Mouse (Mus musculus) forebrain, embryonic 11.5 days (tissue): ENCODE data around the gene Krtap28-13. TPM values are rescaled to one million over a fixed set of nuclear protein-coding genes. Genes with fewer than 3 reads are reported as not detected.

Experiments used
- ATAC-seq: fragments of 200-750 bp; cut with Nextera tagmentation; replicated peaks from 2 replicates; pipeline ENCODE4 v1.8.0; 2017; ENCODE audit warnings: moderate TSS enrichment; ENCODE audit not compliant: low FRiP score
- DNase-seq: peaks from one replicate; pipeline ENCODE4 v3.0.0-alpha.2; 2017; ENCODE audit warnings: low spot score
- H3K27ac ChIP-seq: fragments of 300-500 bp; sonication (generic); 2 replicates; pipeline ENCODE4 v1.5.1; 2014; ENCODE audit warnings: low read depth, low read length
- H3K27me3 ChIP-seq: fragments of 300-500 bp; sonication (generic); 2 replicates; pipeline ENCODE4 v1.6.1; 2014; ENCODE audit warnings: mild to moderate bottlenecking, low read length, mixed read lengths; ENCODE audit not compliant: control insufficient read depth, insufficient read depth
- H3K36me3 ChIP-seq: fragments of 300-500 bp; sonication (generic); 2 replicates; pipeline ENCODE4 v1.6.1; 2014; ENCODE audit warnings: mild to moderate bottlenecking, low read length, moderate library complexity, mixed read lengths; ENCODE audit not compliant: control insufficient read depth, insufficient read depth
- H3K4me1 ChIP-seq: fragments of 300-500 bp; sonication (generic); replicated peaks from 2 replicates; pipeline ENCODE4 v1.6.1; 2014; ENCODE audit warnings: low read length, mixed read lengths; ENCODE audit not compliant: control insufficient read depth, insufficient read depth
- H3K4me2 ChIP-seq: fragments of 300-500 bp; sonication (generic); 2 replicates; pipeline ENCODE4 v1.6.1; 2014; ENCODE audit warnings: low read depth, mild to moderate bottlenecking, low read length, moderate library complexity, mixed read lengths; ENCODE audit not compliant: severe bottlenecking
- H3K4me3 ChIP-seq: fragments of 300-500 bp; sonication (generic); 2 replicates; pipeline ENCODE4 v1.5.1; 2014; ENCODE audit warnings: low read depth, low read length
- H3K9ac ChIP-seq: fragments of 300-500 bp; sonication (generic); 2 replicates; pipeline ENCODE4 v1.6.1; 2014; ENCODE audit warnings: low read length
- H3K9me3 ChIP-seq: fragments of 300-500 bp; sonication (generic); 2 replicates; pipeline ENCODE4 v1.6.1; 2016; ENCODE audit warnings: low read length, mixed read lengths; ENCODE audit not compliant: control insufficient read depth
- WGBS: fragments of 180-500 bp; shearing (Covaris S2); extraction: QIAGEN DNeasy Blood & Tissue Kit; methylation state at CpG from one replicate; pipeline ENCODE4 v1.1.7; 2014; 5-methylcytosine and 5-hydroxymethylcytosine counted together
- polyA plus RNA-seq: library from polyadenylated mRNA; unstranded; fragments of >200 nt; fragmentation: Nextera tagmentation; extraction: Ambion mirVana; gene quantifications from 2 replicates; pipeline ENCODE4 v1.2.1, GENCODE M21; 2014

Krtap28-13 gene
- polyA plus RNA-seq, 1 experiment from 2014 or later: not detected

- peak within 1 kb of the TSS; percentile 42 for H3K4me3 ChIP-seq
- H3K27me3 ChIP-seq: no peaks in the 10 kb centered on the region; the same call in 1 of the 2 replicates
- H3K9ac ChIP-seq: peak within 1 kb of the TSS; percentile 54
- no peaks in the 10 kb centered on the region for H3K36me3 ChIP-seq
- no peak within 1 kb of the TSS for H3K27ac ChIP-seq
- H3K4me1 ChIP-seq: peaks cover 2% of the 10 kb centered on the region; the same call in 1 of the 2 replicates
- no peaks in the 10 kb centered on the region for H3K9me3 ChIP-seq
- peak; percentile 89 for ATAC-seq
- peak; percentile 70 for DNase-seq
- H3K4me2 ChIP-seq: peak within 1 kb of the TSS; percentile 68
- WGBS: under 1% methylated on average over 25 of the region's 25 CpGs
Observed at GRCm38 (mm10) chr1:83038109-83038672, 22.5 kb upstream of the Krtap28-13 start, which contains the start of gene Slc19a3. Gene Slc19a3, minus strand, starts transcription at chr1:83038448.

- no peak overlapping the region for H3K27ac ChIP-seq
- no peak overlapping the region for H3K9ac ChIP-seq
- H3K4me1 ChIP-seq: peaks cover 2% of the 10 kb centered on the region; the same call in 1 of the 2 replicates
- no peak overlapping the region for H3K4me2 ChIP-seq
- H3K4me3 ChIP-seq: no peak overlapping the region
- ATAC-seq (0 out of 2 replicates have a peak, but pooled peaks have one; percentile 19), DNase-seq (no peak)
- no peaks in the 10 kb centered on the region for H3K9me3 ChIP-seq
- 78% methylated on average over 4 of the region's 4 CpGs for WGBS
- H3K27me3 ChIP-seq: no peaks in the 10 kb centered on the region; the same call in 1 of the 2 replicates
- no peaks in the 10 kb centered on the region for H3K36me3 ChIP-seq
Observed at GRCm38 (mm10) chr1:83039080-83039479, 21.6 kb upstream of the Krtap28-13 start.

GRCm38 (mm10) chr1:83042380-83042779 is 18.4 kb upstream of the Krtap28-13 start, which contains the start of gene Krtap28-10:
Gene Krtap28-10, minus strand, starts transcription at chr1:83042480.
- DNase-seq (no peak), ATAC-seq (no peak)
- H3K9ac ChIP-seq: no peak within 1 kb of the TSS

GRCm38 (mm10) chr1:83044882-83045427 is 15.8 kb upstream of the Krtap28-13 start, which contains the start of gene Gm47969:
Gene Gm47969, plus strand, starts transcription at chr1:83044932.
- H3K9ac ChIP-seq: no peak within 1 kb of the TSS
- WGBS: 91% methylated on average over 5 of the region's 5 CpGs
- DNase-seq (no peak), ATAC-seq (no peak)
- H3K27ac ChIP-seq: no peak within 1 kb of the TSS
- H3K9me3 ChIP-seq: no peaks in the 10 kb centered on the region
- H3K27me3 ChIP-seq: no peaks in the 10 kb centered on the region
- no peaks in the 10 kb centered on the region for H3K4me1 ChIP-seq
- H3K4me2 ChIP-seq: no peak within 1 kb of the TSS
- no peaks in the 10 kb centered on the region for H3K36me3 ChIP-seq
- H3K4me3 ChIP-seq: no peak within 1 kb of the TSS

More at GRCm38 (mm10) chr1:83042380-83042779, 18.4 kb upstream of the Krtap28-13 start, which contains the start of gene Krtap28-10:
- H3K36me3 ChIP-seq: no peaks in the 10 kb centered on the region
- H3K4me2 ChIP-seq: no peak within 1 kb of the TSS
- peaks cover 2% of the 10 kb centered on the region; the same call in 1 of the 2 replicates for H3K4me1 ChIP-seq
- no peak within 1 kb of the TSS for H3K27ac ChIP-seq
- no peak within 1 kb of the TSS for H3K4me3 ChIP-seq
- no peaks in the 10 kb centered on the region for H3K9me3 ChIP-seq
- H3K27me3 ChIP-seq: no peaks in the 10 kb centered on the region; the same call in 1 of the 2 replicates
- 90% methylated on average over 2 of the region's 2 CpGs for WGBS

- no peak for ATAC-seq
- no peak overlapping the region for H3K27ac ChIP-seq
- no peaks in the 10 kb centered on the region for H3K9me3 ChIP-seq
- H3K4me1 ChIP-seq: no peaks in the 10 kb centered on the region
- H3K36me3 ChIP-seq: no peaks in the 10 kb centered on the region
- WGBS: 81% methylated on average over 1 of the region's 1 CpGs
- no peak for DNase-seq
- H3K9ac ChIP-seq: no peak overlapping the region
- H3K4me2 ChIP-seq: no peak overlapping the region
- H3K4me3 ChIP-seq: no peak overlapping the region
- H3K27me3 ChIP-seq: no peaks in the 10 kb centered on the region
Observed at GRCm38 (mm10) chr1:83058481-83058880, 2.2 kb upstream of the Krtap28-13 start.

GRCm38 (mm10) chr1:83059278-83059677 is 1.5 kb upstream of the Krtap28-13 start, which contains the start of gene A030005K14Rik:
Gene A030005K14Rik, minus strand, starts transcription at chr1:83059378.
- Histone ChIP-seq H3K27me3 (no peaks in the 10 kb centered on the region), H3K4me3 (no peak within 1 kb of the TSS), H3K4me2 (no peak within 1 kb of the TSS), H3K4me1 (no peaks in the 10 kb centered on the region), H3K27ac (no peak within 1 kb of the TSS), H3K9me3 (no peaks in the 10 kb centered on the region), H3K9ac (no peak within 1 kb of the TSS), H3K36me3 (no peaks in the 10 kb centered on the region)
- DNase-seq (no peak), ATAC-seq (no peak)
- WGBS: 87% methylated on average over 9 of the region's 9 CpGs

GRCm38 (mm10) chr1:83064851-83065250 is 4.1 kb downstream of the Krtap28-13 start:
- Histone ChIP-seq H3K4me3 (no peak overlapping the region), H3K4me1 (no peaks in the 10 kb centered on the region), H3K9ac (no peak overlapping the region), H3K27ac (no peak overlapping the region), H3K4me2 (no peak overlapping the region), H3K27me3 (no peaks in the 10 kb centered on the region), H3K36me3 (no peaks in the 10 kb centered on the region), H3K9me3 (no peaks in the 10 kb centered on the region)
- DNase-seq (no peak), ATAC-seq (0 out of 2 replicates have a peak, but pooled peaks have one; percentile 39)
- WGBS: 20% methylated on average over 3 of the region's 3 CpGs

GRCm38 (mm10) chr1:83066577-83066976 is 5.8 kb downstream of the Krtap28-13 start:
- no peaks in the 10 kb centered on the region for H3K27me3 ChIP-seq

More at GRCm38 (mm10) chr1:83066577-83066976, 5.8 kb downstream of the Krtap28-13 start:
- 80% methylated on average over 4 of the region's 4 CpGs for WGBS
- no peak for ATAC-seq
- H3K4me1 ChIP-seq: no peaks in the 10 kb centered on the region
- no peaks in the 10 kb centered on the region for H3K9me3 ChIP-seq
- no peak overlapping the region for H3K4me3 ChIP-seq
- H3K27ac ChIP-seq: no peak overlapping the region
- H3K4me2 ChIP-seq: no peak overlapping the region
- no peaks in the 10 kb centered on the region for H3K36me3 ChIP-seq
- H3K9ac ChIP-seq: no peak overlapping the region
- no peak for DNase-seq
